Mouse (Mus musculus) olfactory bulb, adult 2 months (tissue): ENCODE results near the gene Nol11. TPM values are rescaled to one million over a fixed set of nuclear protein-coding genes. Genes with fewer than 3 reads are reported as not detected.

ENCODE experiments used
- H3K27ac ChIP-seq: fragments of 200-500 bp; 2 replicates; pipeline ENCODE4 v1.5.1; 2012; ENCODE audit warnings: low read depth, low read length; ENCODE audit not compliant: insufficient read depth
- H3K4me1 ChIP-seq: fragments of 200-500 bp; 2 replicates; pipeline ENCODE4 v1.6.1; 2012; ENCODE audit warnings: low read length; ENCODE audit not compliant: control insufficient read depth, insufficient read depth
- H3K4me3 ChIP-seq: fragments of 200-500 bp; 2 replicates; pipeline ENCODE4 v1.5.1; 2012; ENCODE audit warnings: mild to moderate bottlenecking, low read depth, low read length, moderate library complexity; ENCODE audit not compliant: insufficient read depth
- CTCF ChIP-seq: fragments of 200-500 bp; IDR thresholded peaks from 2 replicates; pipeline ENCODE4 v1.5.1; 2012; ENCODE audit warnings: low read depth, mild to moderate bottlenecking, low read length, moderate library complexity; ENCODE audit not compliant: insufficient read depth
- POLR2A ChIP-seq: fragments of 200-500 bp; IDR thresholded peaks from 2 replicates; pipeline ENCODE4 v1.6.1; 2012; ENCODE audit warnings: mild to moderate bottlenecking, low read depth, low read length, moderate library complexity; ENCODE audit not compliant: insufficient read depth
- WGBS: fragments of 180-500 bp; shearing (Covaris S2); methylation state at CpG from one replicate; pipeline ENCODE4 v1.1.7; 2018; 5-methylcytosine and 5-hydroxymethylcytosine counted together
- polyA plus RNA-seq: library from polyadenylated mRNA; stranded (reverse); fragments of >200 nt; gene quantifications from 2 replicates; pipeline ENCODE4 v1.2.4, GENCODE M21; 2012; ENCODE audit warnings: low replicate concordance; ENCODE audit not compliant: missing spikeins, insufficient read depth, insufficient read length

Gene Nol11
- not detected in 2 replicates for polyA plus RNA-seq

DNA sequence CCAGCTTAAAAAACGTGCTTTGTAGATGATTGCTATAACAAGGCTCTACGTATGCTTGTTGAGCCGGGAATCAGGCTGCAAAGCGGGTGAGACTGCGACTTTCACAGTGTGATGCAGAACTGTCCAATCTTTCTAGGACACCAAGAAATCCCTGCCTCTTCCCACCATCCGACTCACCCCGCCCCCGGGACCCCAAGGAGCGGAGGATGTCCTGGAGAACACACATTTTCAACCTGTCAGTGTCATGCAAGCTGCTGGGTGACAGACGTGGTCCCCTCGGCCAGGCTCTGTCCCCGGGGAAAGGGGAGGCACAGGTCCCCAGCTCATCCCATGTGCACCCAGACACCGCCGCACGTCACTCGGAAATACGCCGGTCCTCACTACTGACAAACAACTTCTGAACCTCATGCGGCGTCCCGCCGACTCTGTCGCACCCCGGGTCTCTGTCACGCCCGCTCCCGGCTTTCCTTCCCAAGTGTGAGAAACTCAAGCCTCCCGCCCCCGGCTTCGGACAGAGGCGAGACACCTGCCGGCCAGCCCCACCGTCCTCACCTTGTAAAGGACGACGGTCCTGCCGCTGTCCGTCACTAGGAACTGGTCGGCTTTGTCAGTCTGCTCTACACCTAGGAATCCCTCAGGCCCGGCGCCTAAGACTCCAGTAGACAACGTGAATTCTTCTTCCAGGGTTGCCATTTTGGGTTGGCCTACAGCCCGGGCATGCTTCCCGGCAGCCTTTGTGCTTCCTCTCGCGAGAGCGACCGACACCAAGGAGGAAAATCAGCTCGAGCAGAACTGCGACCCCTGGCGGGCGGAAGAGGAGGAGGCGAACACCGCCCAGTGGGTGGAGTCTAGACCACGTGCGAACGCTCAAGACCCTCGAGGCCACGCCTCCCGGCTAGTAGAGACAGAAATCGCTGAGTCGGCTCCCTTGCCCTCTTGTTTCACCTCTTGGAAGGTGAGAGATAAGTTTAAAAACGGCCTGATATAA is at the start of gene Nol11:
Gene Nol11, minus strand, starts transcription at position 817 of the 988 bp plus-strand sequence.
- peak within 1 kb of the TSS; percentile 92 for H3K4me3 ChIP-seq
- WGBS: under 1% methylated on average over 62 of the region's 62 CpGs
- H3K4me1 ChIP-seq: no peaks in the 10 kb centered on the region
- H3K27ac ChIP-seq: peak within 1 kb of the TSS; percentile 43; the same call in 1 of the 2 replicates
- TF ChIP-seq CTCF (peak; percentile 84), POLR2A (peak; percentile 50)

DNA sequence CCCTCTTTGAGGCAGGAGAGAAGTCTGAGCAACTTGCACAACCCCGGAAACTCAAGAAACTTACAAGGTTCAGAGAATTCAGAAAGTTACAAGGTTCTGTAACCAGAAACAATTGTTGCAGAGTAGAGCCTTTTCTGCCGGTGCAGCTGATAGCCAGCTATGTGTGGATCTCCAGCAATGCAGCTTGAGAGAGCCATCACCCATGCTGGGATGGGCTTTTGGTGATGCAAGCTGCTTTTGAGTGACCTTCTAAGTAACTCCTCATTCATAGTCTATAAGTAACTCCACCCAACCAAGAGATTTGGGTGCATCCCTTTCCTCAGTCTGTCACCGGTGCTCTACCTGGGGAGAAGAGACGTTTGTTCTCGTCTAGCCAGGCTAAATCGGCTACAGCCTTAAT is 49.3 kb upstream of the Nol11 start:
- no peak overlapping the region for H3K4me3 ChIP-seq
- 86% methylated on average over 6 of the region's 6 CpGs for WGBS
- H3K27ac ChIP-seq: no peak overlapping the region
- H3K4me1 ChIP-seq: no peaks in the 10 kb centered on the region; the same call in 1 of the 2 replicates
- no peak for TF ChIP-seq POLR2A
- TF ChIP-seq CTCF: no peak

DNA sequence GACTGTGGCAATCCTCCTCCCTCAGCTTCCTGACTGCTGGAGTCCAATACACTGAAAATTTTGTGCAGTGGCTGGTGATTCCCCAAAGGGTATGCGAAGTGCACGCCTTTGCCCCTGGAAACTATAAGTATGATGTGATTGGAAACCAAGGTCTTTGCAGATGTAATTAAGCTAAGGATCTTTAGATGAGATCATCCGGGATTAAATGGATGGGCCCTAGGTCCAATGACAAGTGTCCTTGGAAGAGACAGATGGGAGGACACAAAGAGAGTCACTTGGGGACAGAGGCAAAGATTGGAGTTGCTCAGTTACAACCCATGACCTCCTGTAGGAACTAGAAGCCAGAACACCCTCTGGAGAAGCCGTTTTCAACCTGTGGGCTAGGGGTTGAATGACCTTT is 48.4 kb upstream of the Nol11 start:
- Histone ChIP-seq H3K4me3 (no peak overlapping the region), H3K27ac (no peak overlapping the region), H3K4me1 (no peaks in the 10 kb centered on the region; the same call in 1 of the 2 replicates)
- no peak for TF ChIP-seq CTCF
- no peak for TF ChIP-seq POLR2A
- WGBS: 96% methylated on average over 4 of the region's 4 CpGs

DNA sequence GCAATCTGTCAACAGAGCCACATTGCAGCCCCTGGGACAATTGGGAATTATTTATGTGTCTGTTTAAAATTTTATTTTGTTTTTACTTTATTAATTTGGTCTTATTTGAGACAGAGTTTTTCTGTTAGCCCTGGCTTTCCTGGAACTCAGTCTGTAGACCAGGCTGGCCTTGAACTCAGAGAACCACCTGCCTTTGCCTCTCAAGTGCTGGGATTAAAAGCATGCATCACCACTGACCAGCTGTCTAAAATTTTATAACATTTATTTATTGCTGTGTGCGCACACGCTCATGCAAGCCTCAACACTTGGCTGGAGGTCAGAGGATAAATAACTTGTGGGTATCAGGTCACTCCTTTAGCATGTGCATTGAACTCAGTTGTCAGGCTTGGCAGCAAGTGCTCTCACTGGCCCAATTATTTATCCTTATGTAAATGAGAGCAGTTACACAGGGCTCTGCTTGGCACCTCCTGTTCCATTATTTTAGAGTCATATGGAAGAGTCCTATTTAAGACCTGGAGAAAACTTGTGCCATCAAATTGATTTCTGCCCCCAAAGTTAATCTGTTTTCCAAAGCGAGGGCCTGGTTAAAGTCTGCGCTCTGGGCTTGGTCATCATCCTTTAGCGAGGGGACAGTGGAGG is 44.2 kb upstream of the Nol11 start:
- Histone ChIP-seq H3K4me1 (no peaks in the 10 kb centered on the region), H3K27ac (no peak overlapping the region), H3K4me3 (no peak overlapping the region)
- 75% methylated on average over 5 of the region's 5 CpGs for WGBS
- TF ChIP-seq CTCF (no peak), POLR2A (no peak)

DNA sequence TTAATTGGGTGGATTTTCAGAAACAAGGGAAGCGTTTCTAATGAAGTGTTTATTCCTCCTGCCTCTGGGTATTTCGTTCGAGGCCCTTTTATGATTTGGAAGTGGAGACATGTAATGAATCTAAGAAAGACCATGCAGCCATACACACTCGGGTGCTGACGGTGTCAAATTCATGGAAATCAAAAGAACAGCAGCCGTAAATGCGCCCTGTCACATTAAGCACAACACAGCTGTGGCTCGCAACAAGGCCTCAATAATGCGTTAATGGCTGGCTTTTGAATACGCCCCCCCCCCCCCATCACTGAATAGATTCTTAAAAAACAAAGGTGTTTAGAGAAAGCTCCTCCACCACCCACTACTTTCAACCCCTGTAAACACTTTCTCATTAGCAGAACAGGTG is 40.9 kb upstream of the Nol11 start:
- no peak overlapping the region for H3K27ac ChIP-seq

DNA sequence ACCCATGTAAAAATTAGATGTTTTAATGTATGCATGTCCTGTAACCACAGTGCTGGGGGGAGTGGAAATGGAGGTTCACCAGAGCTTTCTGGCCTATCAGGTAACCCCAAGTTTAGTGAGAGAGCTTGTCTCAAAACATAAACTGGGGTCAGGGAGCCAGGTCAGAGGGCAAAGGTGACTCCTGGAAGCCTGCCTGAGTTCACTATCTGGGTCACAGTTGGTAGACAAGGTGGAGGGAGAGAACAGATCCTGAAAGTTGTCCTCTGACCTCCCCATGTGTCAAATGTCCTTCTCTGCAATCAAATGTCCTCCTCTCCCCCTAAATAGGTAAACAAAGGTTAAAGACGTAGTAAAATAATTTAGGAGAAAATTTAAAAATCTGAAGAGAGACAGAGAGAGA is 37.2 kb upstream of the Nol11 start:
- no peak overlapping the region for H3K4me3 ChIP-seq
- no peaks in the 10 kb centered on the region; the same call in 1 of the 2 replicates for H3K4me1 ChIP-seq
- H3K27ac ChIP-seq: no peak overlapping the region
- no peak for TF ChIP-seq POLR2A
- TF ChIP-seq CTCF: no peak
- 85% methylated on average over 1 of the region's 1 CpGs for WGBS

More for the DNA sequence above, 40.9 kb upstream of the Nol11 start:
- no peaks in the 10 kb centered on the region for H3K4me1 ChIP-seq
- 55% methylated on average over 10 of the region's 10 CpGs for WGBS
- no peak overlapping the region for H3K4me3 ChIP-seq
- no peak for TF ChIP-seq POLR2A
- TF ChIP-seq CTCF: no peak

DNA sequence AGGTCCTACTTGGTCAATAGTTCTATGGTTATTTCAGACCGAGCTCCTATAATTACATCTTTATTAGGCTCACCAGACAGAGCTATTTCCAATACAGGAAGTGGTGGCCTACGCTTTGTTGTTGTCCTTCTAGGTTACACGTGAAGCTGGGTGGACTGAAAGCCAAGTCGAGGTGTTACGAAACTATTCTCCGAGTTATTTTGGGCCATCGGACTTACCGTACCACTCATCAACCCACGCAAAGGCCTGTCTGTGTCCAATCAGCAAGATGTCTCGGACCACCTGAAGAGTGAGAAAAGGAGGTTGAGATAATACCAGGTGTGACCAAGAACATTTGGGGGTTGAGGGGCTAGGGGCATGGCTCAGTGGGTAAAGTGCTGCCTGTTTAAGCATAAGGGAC is 36.8 kb upstream of the Nol11 start:
- Histone ChIP-seq H3K4me3 (no peak overlapping the region), H3K27ac (no peak overlapping the region), H3K4me1 (no peaks in the 10 kb centered on the region; the same call in 1 of the 2 replicates)
- TF ChIP-seq CTCF (no peak), POLR2A (no peak)
- 87% methylated on average over 10 of the region's 10 CpGs for WGBS

DNA sequence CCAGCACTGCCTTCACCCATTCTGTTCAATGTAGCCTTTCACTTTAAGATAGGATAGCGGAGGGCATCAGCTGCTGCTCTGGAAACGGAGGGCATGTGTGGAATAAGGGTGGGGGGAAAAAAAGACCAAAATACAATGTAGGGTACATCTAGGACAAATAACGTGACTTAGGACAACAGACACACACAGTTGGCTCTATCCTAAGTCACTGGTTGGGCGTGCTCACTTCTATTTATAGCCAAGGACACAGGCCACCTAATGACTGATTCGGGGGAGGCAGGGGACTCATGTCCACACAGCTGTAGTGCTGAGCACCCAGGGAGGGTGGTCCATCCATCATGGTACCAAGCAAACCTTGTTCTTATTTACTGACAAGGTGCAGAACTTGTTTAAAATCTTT is 36.1 kb upstream of the Nol11 start:
- 78% methylated on average over 5 of the region's 5 CpGs for WGBS
- no peak overlapping the region for H3K4me3 ChIP-seq
- TF ChIP-seq POLR2A: no peak
- no peak for TF ChIP-seq CTCF
- H3K27ac ChIP-seq: no peak overlapping the region
- no peaks in the 10 kb centered on the region; the same call in 1 of the 2 replicates for H3K4me1 ChIP-seq

DNA sequence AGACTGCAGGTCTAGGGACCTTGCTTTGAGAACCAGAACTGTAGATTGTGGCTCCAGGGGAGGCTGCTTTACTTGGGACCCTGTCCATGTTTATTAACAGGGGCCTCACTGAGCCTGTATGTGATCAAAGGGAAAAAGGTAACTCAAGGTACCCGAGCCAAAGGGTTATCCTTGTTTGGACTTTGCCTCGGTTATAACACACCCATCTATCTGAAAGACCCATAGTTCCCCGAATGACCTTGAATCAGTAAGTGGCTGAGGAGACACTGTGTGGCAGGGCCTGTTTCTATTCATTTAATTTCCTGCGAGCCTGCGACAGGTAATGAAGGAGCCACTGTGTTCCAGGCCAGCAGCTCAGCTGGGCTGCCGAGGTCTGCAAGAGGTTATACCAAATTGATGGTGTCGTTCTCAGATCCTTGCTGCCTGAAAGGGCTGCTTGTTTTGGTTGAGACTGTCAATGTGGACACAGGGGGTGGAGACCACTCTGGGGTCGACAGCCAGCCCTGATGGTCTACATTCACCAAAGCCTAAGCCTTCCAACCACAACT is 34.6 kb upstream of the Nol11 start:
- Histone ChIP-seq H3K4me3 (no peak overlapping the region), H3K27ac (no peak overlapping the region), H3K4me1 (no peaks in the 10 kb centered on the region; the same call in 1 of the 2 replicates)
- TF ChIP-seq POLR2A (no peak), CTCF (no peak)
- 56% methylated on average over 8 of the region's 8 CpGs for WGBS
